Mouse (Mus musculus) liver, adult 2 months (tissue): ENCODE data around the gene Lyar.

Experiments
- CTCF ChIP-seq: fragments of 200-500 bp; IDR thresholded peaks from 2 replicates; pipeline ENCODE4 v1.5.1; 2011; ENCODE audit warnings: low read depth, low read length, control low read depth
- POLR2A ChIP-seq: fragments of 200-500 bp; IDR thresholded peaks from 2 replicates; pipeline ENCODE4 v1.6.1; 2011; ENCODE audit warnings: low read length, control low read depth; ENCODE audit not compliant: insufficient read depth; ENCODE audit errors: extremely low read depth

DNA sequence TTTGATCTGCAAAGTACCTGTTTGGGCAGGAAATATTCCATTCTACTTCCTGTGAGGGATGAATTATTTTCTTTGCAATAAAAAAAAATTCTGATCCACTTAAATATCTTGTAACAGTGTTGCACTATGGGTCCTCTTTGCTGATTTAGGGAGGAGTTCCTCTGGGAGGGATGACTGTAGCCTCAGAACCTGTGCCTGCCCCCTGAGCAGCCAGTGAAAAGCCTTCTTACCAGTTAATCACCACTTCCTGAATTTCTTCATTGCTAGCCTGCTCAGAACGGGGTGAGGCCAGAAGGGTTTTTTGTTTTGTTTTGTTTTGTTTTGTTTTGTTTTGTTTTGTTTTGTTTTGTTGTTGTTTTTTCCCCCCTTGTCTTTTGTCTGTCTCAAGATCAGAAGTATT, 59.8 kb downstream of the Lyar start:
- TF ChIP-seq CTCF (no peak), POLR2A (no peak)
